Mouse (Mus musculus): ENCODE data around the gene Mrps9. TPM values are rescaled to one million over a fixed set of nuclear protein-coding genes. Genes with fewer than 3 reads are reported as not detected.

Mrps9 gene
- polyA plus RNA-seq, 1 experiment, result 40.2 TPM

DNA sequence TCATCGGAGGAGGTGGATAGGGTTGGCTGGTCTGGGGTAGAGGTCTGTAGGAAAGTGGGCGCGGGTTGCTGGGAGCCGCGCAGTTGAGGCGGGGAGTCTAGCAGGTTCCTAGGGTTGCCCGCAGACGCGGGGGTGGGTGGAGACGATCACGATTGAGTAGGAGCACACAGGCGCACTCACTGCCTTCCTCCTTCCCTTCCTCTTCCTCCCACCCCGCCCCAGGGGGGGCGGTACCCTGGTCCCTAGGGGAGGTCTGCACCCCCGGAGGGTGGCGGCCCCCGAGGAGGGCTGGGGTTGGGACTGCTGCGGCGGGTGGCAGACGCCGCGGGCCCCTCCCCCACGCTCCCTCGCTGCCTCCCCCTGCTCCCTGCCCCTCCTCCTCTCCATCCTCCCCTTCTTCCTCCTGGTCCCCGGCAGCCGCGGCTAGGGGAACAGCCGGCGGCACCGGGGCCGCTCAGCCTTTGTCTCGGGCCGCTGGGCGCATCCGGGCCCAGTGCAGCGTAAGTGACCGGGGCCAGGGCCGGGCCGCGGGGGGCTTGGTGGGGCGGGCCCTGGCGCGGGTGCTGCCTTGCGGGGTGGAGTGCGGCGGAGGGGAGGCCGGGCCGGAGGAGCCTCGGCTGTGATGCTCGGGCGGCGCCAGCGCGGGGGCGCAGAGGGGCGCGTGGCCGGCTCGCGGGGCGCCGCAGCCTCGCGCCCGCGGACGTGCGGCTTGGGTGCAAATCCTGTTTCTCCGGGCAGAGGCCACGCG lies 101.9 kb downstream of the Mrps9 start, which contains the start of gene Gpr45:
TSS of gene Gpr45 (plus strand) at position 139 of the 748 bp plus-strand sequence.
- Histone ChIP-seq H3K4me3 (ENCODE audit: insufficient read depth, low read length) (peak within 1 kb of the TSS; percentile 42), H3K27ac (ENCODE audit: insufficient read depth, low read depth, low read length) (no peak within 1 kb of the TSS), H3K4me1 (ENCODE audit: control insufficient read depth, insufficient read depth, low read length) (no peaks in the 10 kb centered on the region; the same call in 1 of the 2 replicates)
- no peak for TF ChIP-seq POLR2A (IDR thresholded peaks at IDR 0.05; ENCODE audit: borderline replicate concordance, low read depth, low read length)
- no peak for TF ChIP-seq CTCF (IDR thresholded peaks at IDR 0.05; ENCODE audit: low read depth, low read length)

DNA sequence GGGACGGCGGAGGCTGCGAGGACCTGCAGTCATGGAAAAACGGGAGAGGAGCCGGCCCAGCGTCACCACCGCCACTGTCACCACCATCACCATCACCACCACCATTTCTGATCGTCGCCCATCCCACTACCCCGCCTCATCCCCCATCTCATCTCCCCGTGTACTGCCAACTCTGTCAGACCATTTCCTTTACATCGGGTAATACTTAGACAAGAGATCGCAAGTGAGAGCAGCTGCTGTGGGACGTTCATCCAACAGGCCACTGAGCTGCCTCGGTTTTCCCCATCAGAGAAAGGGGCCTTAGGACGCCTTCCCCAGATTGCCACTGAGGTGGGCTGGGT lies 102.4 kb downstream of the Mrps9 start:
- Histone ChIP-seq H3K4me3 (ENCODE audit: insufficient read depth, low read length) (peak overlapping the region; percentile 42), H3K4me1 (ENCODE audit: control insufficient read depth, insufficient read depth, low read length) (no peaks in the 10 kb centered on the region; the same call in 1 of the 2 replicates), H3K27ac (ENCODE audit: insufficient read depth, low read depth, low read length) (no peak overlapping the region)
- TF ChIP-seq POLR2A (IDR thresholded peaks at IDR 0.05; ENCODE audit: borderline replicate concordance, low read depth, low read length) (no peak), CTCF (IDR thresholded peaks at IDR 0.05; ENCODE audit: low read depth, low read length) (no peak)

Other genes with a start within 250 kb of the Mrps9 start
- gene Pou3f3, start 155.5 kb upstream of the Mrps9 start, polyA plus RNA-seq (2012; ENCODE audit: insufficient read depth, insufficient read length, missing spikeins), result not detected in 2 replicates
- not detected in 2 replicates for gene Gpr45, start 101.6 kb downstream of the Mrps9 start, polyA plus RNA-seq (2012; ENCODE audit: insufficient read depth, insufficient read length, missing spikeins)
- gene Tgfbrap1, start 247.4 kb downstream of the Mrps9 start, polyA plus RNA-seq (2012; ENCODE audit: insufficient read depth, insufficient read length, missing spikeins), result 27.3 and 28.4 TPM in 2 replicates
- gene AI597479, start 247.5 kb downstream of the Mrps9 start, polyA plus RNA-seq (2012; ENCODE audit: insufficient read depth, insufficient read length, missing spikeins), result 7.2 and 10.2 TPM in 2 replicates

Data from bone marrow macrophage, adult 2 months (primary cell).